Mouse (Mus musculus): Measurements from ENCODE around the gene St7.

GRCm38 (mm10) chr6:17696321-17696734 lies 3.6 kb downstream of the St7 start:
- TF ChIP-seq POLR2A (IDR thresholded peaks at IDR 0.05; ENCODE audit: low read depth, low read length): no peak
- TF ChIP-seq CTCF (conservative IDR thresholded peaks at IDR 0.05; ENCODE audit: insufficient read depth, insufficient read length, low read depth, low read length): peak; percentile 69

All from kidney, adult 2 months (tissue).